Mouse (Mus musculus): Measurements from ENCODE around the gene Ano2.

The Ano2 gene

DNA sequence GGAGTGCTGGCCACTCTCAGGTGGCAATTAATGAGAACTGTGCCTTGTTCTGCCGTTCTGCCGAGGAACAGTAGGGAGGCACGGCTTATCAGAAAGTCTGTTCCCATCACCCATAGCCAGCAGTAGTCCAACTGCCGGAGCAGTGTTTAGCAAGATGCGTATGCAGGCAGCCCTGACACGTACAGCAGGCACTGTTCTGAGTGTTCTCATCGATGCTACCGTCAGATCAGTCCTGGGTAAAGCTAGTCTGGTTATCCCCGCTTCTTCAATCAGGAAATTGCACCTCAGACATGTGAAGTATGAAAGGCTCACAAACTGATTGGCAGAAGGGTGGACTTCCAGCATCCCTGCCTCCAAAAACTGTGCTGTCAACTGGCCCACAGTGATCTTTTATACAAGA is 224.2 kb downstream of the Ano2 start:
- no peak for DNase-seq (ENCODE audit: low read depth)

DNA sequence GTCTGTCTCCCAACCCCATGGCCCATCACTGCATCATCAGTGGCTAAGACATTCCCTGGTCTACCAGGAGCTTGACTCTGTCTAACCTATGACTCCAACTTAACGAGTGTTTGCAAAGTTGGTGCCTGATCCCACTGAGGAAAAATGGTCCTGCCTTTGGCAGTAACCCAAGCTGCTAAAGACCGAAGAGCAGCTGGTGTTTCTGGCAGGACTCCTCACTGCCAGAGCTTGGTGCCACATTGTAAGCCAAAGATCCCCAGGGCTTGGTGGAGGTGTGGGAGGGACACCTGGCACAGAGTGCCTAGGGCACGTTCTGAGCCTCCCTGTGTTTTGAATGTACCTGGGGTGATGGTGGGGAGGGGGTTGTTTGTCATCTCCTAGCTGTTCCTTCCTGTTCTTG is 232.5 kb downstream of the Ano2 start:
- no peak for DNase-seq (ENCODE audit: low read depth)

DNA sequence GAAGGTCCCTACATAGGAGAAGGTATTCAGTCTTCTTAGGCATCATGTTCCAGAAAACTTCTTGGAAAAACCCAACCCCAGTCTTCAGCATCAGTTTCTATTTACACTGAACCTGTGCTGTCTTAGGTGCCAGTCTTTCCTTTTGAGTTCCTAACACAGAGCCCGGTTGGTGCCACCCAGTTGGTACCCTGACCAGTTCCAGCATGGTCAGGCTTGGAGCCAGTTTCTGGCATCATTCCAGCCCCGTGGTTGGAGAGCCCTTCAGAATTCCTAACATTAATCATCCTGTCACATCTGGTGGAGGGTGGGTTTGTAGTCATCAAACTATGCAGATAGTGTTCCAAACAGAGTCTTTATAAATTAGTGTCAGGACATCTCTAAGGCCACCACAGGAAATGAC is 234.8 kb downstream of the Ano2 start:
- no peak for DNase-seq (ENCODE audit: low read depth)

- DNase-seq (ENCODE audit: low read depth) = no peak
Measured at GRCm38 (mm10) chr6:125925861-125926260, 235.6 kb downstream of the Ano2 start.

DNA sequence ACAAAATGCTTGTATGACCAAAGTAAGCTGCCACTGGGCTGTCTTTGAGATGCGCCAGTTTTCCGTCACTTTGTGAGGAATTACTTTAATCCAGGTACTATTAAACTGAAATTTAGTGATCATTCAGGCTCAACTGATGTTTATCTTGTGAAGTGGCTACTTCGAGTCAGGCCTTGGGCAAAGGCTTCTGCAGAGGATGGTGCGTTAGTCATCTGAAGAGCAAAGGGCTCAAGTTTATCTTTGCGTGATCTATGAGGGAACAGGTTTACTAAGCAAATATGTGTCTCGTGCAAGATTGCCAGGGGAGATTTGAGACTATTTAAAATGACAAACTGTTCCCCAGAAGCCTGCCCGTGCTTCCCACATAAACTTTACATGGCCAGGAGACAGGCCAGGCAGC is 241.7 kb downstream of the Ano2 start:
- DNase-seq (ENCODE audit: low read depth) = no peak

GRCm38 (mm10) chr6:125954965-125955364 is 264.7 kb downstream of the Ano2 start:
- DNase-seq (ENCODE audit: low read depth) = peak; percentile 2

DNA sequence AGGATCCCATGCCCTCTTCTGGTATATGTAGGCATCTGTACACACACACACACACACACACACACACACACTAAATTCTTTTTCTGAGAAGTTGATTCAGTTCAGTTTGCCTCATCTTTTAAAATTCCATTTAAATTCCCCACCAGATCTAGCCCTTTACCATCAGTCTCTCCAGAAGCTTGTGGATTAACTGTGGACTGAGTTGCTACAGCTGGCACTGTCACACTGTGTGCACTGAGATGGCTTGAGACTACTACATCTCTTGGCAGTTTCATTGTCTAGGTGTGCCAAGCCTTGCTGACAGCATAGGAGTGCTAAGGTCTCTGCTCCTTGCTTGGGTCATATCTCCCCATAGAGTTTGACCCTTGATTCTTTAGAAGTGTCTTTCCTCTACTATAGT is 283.3 kb downstream of the Ano2 start:
- DNase-seq (ENCODE audit: low read depth) = no peak

DNA sequence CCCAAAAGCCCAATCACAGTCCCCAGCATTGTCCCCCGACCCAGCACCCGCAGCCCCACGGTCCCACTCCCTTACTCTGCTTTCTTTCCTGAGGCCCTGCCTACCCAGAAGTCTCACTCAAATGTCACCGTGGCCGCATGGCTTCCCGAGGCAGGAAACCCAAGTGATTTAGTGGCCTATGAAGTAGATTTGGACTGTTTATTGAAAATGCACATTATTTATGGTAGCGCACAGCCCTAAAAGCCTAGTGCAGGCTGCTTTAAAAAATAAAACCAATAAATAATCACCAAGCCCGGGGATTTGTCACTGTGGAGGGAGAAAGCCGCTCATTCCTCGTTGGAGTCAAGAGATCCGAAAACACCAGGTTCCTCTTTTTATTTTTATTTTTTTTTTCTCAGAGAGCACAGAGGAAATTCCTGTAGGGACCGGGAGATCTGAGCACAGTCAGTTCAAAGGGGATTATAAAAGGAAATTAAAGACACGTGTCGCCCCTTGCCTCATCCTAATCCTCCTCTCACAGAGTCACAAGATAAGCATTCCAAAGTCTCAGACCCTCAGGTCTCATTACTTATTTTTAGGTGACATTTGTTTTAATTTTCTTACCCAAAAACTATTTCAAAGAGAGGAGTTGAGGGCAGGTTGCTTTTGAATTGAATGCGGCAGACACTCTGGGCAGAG is 285.7 kb downstream of the Ano2 start:
- DNase-seq (ENCODE audit: low read depth) = no peak

DNA sequence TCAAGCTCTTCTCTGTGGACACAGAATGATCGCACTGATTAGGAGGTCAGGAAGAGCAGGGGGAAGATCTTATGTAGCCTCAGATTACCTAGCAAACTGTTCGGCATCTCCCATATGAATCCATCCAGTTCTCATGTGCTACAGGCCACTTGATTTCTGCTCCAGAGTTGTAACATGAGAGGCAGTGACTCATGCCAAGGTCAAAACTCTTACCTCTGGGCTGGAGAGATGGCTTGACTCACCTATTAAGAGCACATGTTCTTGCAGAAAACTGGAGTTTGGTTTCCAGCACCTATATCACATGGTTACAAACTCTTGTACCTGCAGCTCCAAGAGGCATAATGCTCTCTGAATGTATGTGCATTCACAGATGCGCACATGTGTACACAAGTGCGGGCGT is 289.4 kb downstream of the Ano2 start:
- no peak for DNase-seq (ENCODE audit: low read depth)

GRCm38 (mm10) chr6:125984050-125984449 is 293.8 kb downstream of the Ano2 start:
- no peak for DNase-seq (ENCODE audit: low read depth)

- DNase-seq (ENCODE audit: low read depth) = peak; percentile 26
Measured at GRCm38 (mm10) chr6:125992731-125993130, 302.5 kb downstream of the Ano2 start.

- DNase-seq (ENCODE audit: low read depth) = no peak
Measured at GRCm38 (mm10) chr6:126001797-126002196, 311.6 kb downstream of the Ano2 start.

- no peak for DNase-seq (ENCODE audit: low read depth)
Measured at GRCm38 (mm10) chr6:126003002-126003742, 313.0 kb downstream of the Ano2 start.

GRCm38 (mm10) chr6:126006647-126007046 is 316.4 kb downstream of the Ano2 start:
- DNase-seq (ENCODE audit: low read depth) = no peak

DNA sequence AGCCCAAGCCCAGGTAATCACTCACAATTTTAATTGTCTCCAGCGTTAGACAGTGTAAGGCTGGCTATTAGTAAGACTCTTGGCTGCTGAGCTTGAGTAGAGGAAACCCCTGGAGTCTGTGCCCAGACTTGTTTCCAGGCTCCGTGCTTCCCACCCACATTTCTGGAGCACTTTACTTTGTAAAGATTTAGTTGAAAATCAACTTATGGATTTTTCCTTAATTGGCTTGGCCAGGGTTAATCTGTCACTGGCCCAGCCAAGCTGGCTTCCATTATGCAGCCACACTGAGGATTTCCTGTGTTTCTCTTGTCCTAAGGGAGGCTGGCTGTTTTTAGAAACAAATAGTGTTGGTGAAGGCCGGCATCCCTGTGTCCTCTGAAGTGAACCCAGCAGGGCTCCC is 318.9 kb downstream of the Ano2 start:
- DNase-seq (ENCODE audit: low read depth) = no peak

GRCm38 (mm10) chr6:126016991-126017390 is 326.8 kb downstream of the Ano2 start:
- DNase-seq (ENCODE audit: low read depth) = no peak

- no peak for DNase-seq (ENCODE audit: low read depth)
Measured at GRCm38 (mm10) chr6:126018411-126018810, 328.2 kb downstream of the Ano2 start.

- peak; percentile 54 for DNase-seq (ENCODE audit: low read depth)
Measured at GRCm38 (mm10) chr6:126033693-126034402, 343.6 kb downstream of the Ano2 start.

DNA sequence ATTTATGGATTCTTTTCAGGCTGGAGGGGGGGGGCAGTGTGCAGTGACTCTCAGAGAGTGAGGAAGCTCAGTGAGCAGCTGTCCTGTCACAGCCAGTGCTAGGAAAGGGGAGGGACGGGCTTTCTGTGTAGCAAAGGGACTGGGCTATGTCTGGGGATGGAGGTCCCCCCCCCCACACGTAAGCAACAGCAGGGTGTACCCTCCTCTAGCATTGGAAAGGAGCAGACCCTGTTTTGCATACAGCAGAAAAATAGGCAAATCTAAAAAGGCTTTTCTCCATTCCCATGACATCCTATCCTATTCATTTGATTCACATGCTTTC is 344.1 kb downstream of the Ano2 start:
- DNase-seq (ENCODE audit: low read depth) = no peak

DNA sequence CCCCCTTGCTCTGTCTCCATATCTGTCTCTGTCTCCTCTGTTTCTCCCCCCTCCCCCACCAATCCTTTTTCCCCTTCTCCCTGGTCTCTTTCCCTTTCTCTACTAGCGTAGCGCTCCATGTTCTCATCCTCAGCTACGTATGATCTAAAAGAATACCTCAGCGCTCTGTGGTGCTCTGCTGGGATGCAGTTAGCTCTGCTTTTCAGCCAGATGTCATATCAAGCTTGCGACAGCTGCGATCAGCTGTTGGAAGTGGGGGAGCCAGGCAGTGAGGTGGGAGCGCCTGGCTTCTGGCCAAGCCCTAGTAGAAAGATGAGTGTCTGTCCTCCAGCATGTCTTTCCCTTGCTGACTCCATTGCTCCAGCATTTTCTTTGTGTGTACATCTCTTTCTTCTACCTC is 344.5 kb downstream of the Ano2 start:
- no peak for DNase-seq (ENCODE audit: low read depth)

DNA sequence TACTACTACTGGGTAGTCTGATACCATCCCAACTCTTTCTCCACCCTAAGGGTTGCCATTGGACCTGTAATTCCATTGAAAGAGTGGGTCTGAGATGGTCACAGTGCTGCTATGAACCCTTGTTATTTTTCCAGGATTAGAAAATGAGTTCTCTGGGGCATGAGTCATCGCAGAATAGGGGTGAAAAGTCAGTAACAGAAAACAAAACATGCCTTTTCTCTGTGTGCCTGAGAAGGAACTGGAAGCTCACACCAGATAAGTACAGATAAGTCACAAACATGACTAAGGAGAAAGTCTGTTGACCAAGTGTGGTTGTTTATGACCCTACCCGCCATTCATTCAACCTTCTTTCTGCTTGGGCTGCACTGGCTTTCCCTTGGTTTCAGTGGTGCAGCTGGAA is 345.4 kb downstream of the Ano2 start:
- peak; percentile 9 for DNase-seq (ENCODE audit: low read depth)

- no peak for DNase-seq (ENCODE audit: low read depth)
Measured at GRCm38 (mm10) chr6:126045931-126046330, 355.7 kb downstream of the Ano2 start.

- no peak for DNase-seq (ENCODE audit: low read depth)
Measured at GRCm38 (mm10) chr6:126048206-126048605, 358.0 kb downstream of the Ano2 start.
